Mouse (Mus musculus): ENCODE data around the gene Spata25. TPM values are rescaled to one million over a fixed set of nuclear protein-coding genes. Genes with fewer than 3 reads are reported as not detected.
A peak's percentile ranks its signal among the peaks of the same experiment; 100 is the strongest.
"Not testable (repeated sequence)": the region's sequence is repeated elsewhere in the genome, so short reads cannot be mapped to it uniquely, and the experiment has no call there.

Spata25 gene
- polyA plus RNA-seq, 1 experiment from 2014 or later: not detected

GRCm38 (mm10) chr2:164857101-164857821 is 28.9 kb upstream of the Spata25 start, which contains the start of gene Pltp:
Pltp (minus strand) TSS chr2:164857711.
- no peaks in the 10 kb centered on the region for H3K36me3 ChIP-seq (ENCODE audit: control insufficient read depth, insufficient read depth, low read length)
- H3K4me1 ChIP-seq (replicated peaks; ENCODE audit: control insufficient read depth, insufficient read depth): peaks cover 8% of the 10 kb centered on the region; the same call in 1 of the 2 replicates
- peak; percentile 55; the same call in 1 of the 2 replicates for ATAC-seq (ENCODE audit: low FRiP score, low TSS enrichment)
- WGBS: under 1% methylated on average over 41 of the region's 47 CpGs
- peak within 1 kb of the TSS; percentile 82 for H3K4me2 ChIP-seq (replicated peaks; ENCODE audit: low read depth)
- peak within 1 kb of the TSS; percentile 54 for H3K4me3 ChIP-seq (ENCODE audit: low read depth, low read length)
- peak; percentile 48 for DNase-seq (ENCODE audit: low spot score)
- no peaks in the 10 kb centered on the region for H3K9me3 ChIP-seq (ENCODE audit: control insufficient read depth, low read length)
- no peak for TF ChIP-seq EP300 (optimal IDR thresholded peaks at IDR 0.05)
- TF ChIP-seq CTCF (IDR thresholded peaks at IDR 0.05; ENCODE audit: low read depth): no peak
- H3K27me3 ChIP-seq (ENCODE audit: control insufficient read depth, insufficient read depth, low read length): no peaks in the 10 kb centered on the region
- peak within 1 kb of the TSS; percentile 62 for H3K9ac ChIP-seq (ENCODE audit: low read length)
- H3K27ac ChIP-seq (replicated peaks): peak within 1 kb of the TSS; percentile 78

GRCm38 (mm10) chr2:164856309-164857100 is 28.2 kb upstream of the Spata25 start:
- Histone ChIP-seq H3K9ac (ENCODE audit: low read length) (peak overlapping the region; percentile 62), H3K9me3 (ENCODE audit: control insufficient read depth, low read length) (no peaks in the 10 kb centered on the region), H3K4me3 (ENCODE audit: low read depth, low read length) (peak overlapping the region; percentile 54), H3K4me1 (replicated peaks; ENCODE audit: control insufficient read depth, insufficient read depth) (peaks cover 5% of the 10 kb centered on the region; the same call in 1 of the 2 replicates), H3K4me2 (replicated peaks; ENCODE audit: low read depth) (peak overlapping the region; percentile 82), H3K27ac (replicated peaks) (peak overlapping the region; percentile 30; the same call in 1 of the 2 replicates), H3K27me3 (ENCODE audit: control insufficient read depth, insufficient read depth, low read length) (no peaks in the 10 kb centered on the region), H3K36me3 (ENCODE audit: control insufficient read depth, insufficient read depth, low read length) (no peaks in the 10 kb centered on the region)
- 3% methylated on average over 42 of the region's 42 CpGs for WGBS
- ATAC-seq (ENCODE audit: low FRiP score, low TSS enrichment) (peak; percentile 18; the same call in 1 of the 2 replicates), DNase-seq (ENCODE audit: low spot score) (no peak)
- no peak for TF ChIP-seq EP300 (optimal IDR thresholded peaks at IDR 0.05)
- peak; percentile 41 for TF ChIP-seq CTCF (IDR thresholded peaks at IDR 0.05; ENCODE audit: low read depth)

GRCm38 (mm10) chr2:164855572-164855971 is 27.2 kb upstream of the Spata25 start:
- H3K9ac ChIP-seq (ENCODE audit: low read length); H3K27ac ChIP-seq (replicated peaks); H3K4me1 ChIP-seq (replicated peaks; ENCODE audit: control insufficient read depth, insufficient read depth); H3K27me3 ChIP-seq (ENCODE audit: control insufficient read depth, insufficient read depth, low read length); H3K4me2 ChIP-seq (replicated peaks; ENCODE audit: low read depth); H3K9me3 ChIP-seq (ENCODE audit: control insufficient read depth, low read length); ATAC-seq (ENCODE audit: low FRiP score, low TSS enrichment); H3K4me3 ChIP-seq (ENCODE audit: low read depth, low read length); DNase-seq (ENCODE audit: low spot score); H3K36me3 ChIP-seq (ENCODE audit: control insufficient read depth, insufficient read depth, low read length): not testable (repeated sequence)
- WGBS: 78% methylated on average over 5 of the region's 5 CpGs

GRCm38 (mm10) chr2:164850061-164850460 is 21.7 kb upstream of the Spata25 start:
- no peaks in the 10 kb centered on the region for H3K27me3 ChIP-seq (ENCODE audit: control insufficient read depth, insufficient read depth, low read length)
- no peak for TF ChIP-seq CTCF (IDR thresholded peaks at IDR 0.05; ENCODE audit: low read depth)
- ATAC-seq (ENCODE audit: low FRiP score, low TSS enrichment) (no peak), DNase-seq (ENCODE audit: low spot score) (no peak)
- no peak overlapping the region for H3K27ac ChIP-seq (replicated peaks)
- no peaks in the 10 kb centered on the region for H3K4me1 ChIP-seq (replicated peaks; ENCODE audit: control insufficient read depth, insufficient read depth)
- 71% methylated on average over 8 of the region's 8 CpGs for WGBS
- H3K9me3 ChIP-seq (ENCODE audit: control insufficient read depth, low read length): no peaks in the 10 kb centered on the region
- no peak overlapping the region for H3K9ac ChIP-seq (ENCODE audit: low read length)
- H3K36me3 ChIP-seq (ENCODE audit: control insufficient read depth, insufficient read depth, low read length): no peaks in the 10 kb centered on the region; the same call in 1 of the 2 replicates
- H3K4me2 ChIP-seq (replicated peaks; ENCODE audit: low read depth): no peak overlapping the region
- no peak overlapping the region for H3K4me3 ChIP-seq (ENCODE audit: low read depth, low read length)

- Histone ChIP-seq H3K36me3 (ENCODE audit: control insufficient read depth, insufficient read depth, low read length) (no peaks in the 10 kb centered on the region; the same call in 1 of the 2 replicates), H3K27ac (replicated peaks) (no peak overlapping the region), H3K4me3 (ENCODE audit: low read depth, low read length) (no peak overlapping the region), H3K9ac (ENCODE audit: low read length) (no peak overlapping the region), H3K27me3 (ENCODE audit: control insufficient read depth, insufficient read depth, low read length) (no peaks in the 10 kb centered on the region), H3K9me3 (ENCODE audit: control insufficient read depth, low read length) (no peaks in the 10 kb centered on the region), H3K4me1 (replicated peaks; ENCODE audit: control insufficient read depth, insufficient read depth) (no peaks in the 10 kb centered on the region), H3K4me2 (replicated peaks; ENCODE audit: low read depth) (no peak overlapping the region)
- 53% methylated on average over 3 of the region's 3 CpGs for WGBS
- ATAC-seq (ENCODE audit: low FRiP score, low TSS enrichment): no peak
- no peak for DNase-seq (ENCODE audit: low spot score)
- TF ChIP-seq EP300 (optimal IDR thresholded peaks at IDR 0.05) (no peak), CTCF (IDR thresholded peaks at IDR 0.05; ENCODE audit: low read depth) (peak; percentile 61)
Observed at GRCm38 (mm10) chr2:164845782-164846181, 17.4 kb upstream of the Spata25 start.
